ENCODE assay signal across 8 mouse cellular contexts in genomic region chr9:122293865-122294241, GRCm38 (mm10). TPM values are rescaled to one million over a fixed set of nuclear protein-coding genes. Genes with fewer than 3 reads are reported as not detected.
DNase-seq lines count a peak whose midpoint lies in the region; ATAC-seq and TF ChIP-seq lines count a peak whose summit lies in the region.

No protein-coding gene starts in this region.

- under 1% methylated on average over 23 of the region's 23 CpGs for WGBS in kidney, postnatal 0 days
- under 1% methylated on average over 23 of the region's 23 CpGs for whole genome bisulfite sequencing in heart, postnatal 0 days
- 0% methylated on average over 23 of the region's 23 CpGs for whole genome bisulfite sequencing in lung, embryonic 15.5 days
- WGBS in stomach, embryonic 14.5 days: under 1% methylated on average over 23 of the region's 23 CpGs

- peak overlapping the region; percentile 85 for H3K9ac ChIP-seq in kidney, postnatal 0 days (ENCODE audit: low read depth, low read length)
- H3K9ac ChIP-seq in heart, postnatal 0 days (replicated peaks; ENCODE audit: low read depth, low read length): peak overlapping the region; percentile 67
- H3K9ac ChIP-seq in lung, embryonic 15.5 days: peak overlapping the region; percentile 71
- peak overlapping the region; percentile 69 for H3K9ac ChIP-seq in stomach, embryonic 14.5 days (replicated peaks; ENCODE audit: low read depth, low read length)

- no peak for TF ChIP-seq CTCF in kidney, postnatal 0 days (IDR thresholded peaks at IDR 0.05; ENCODE audit: low read depth)
- TF ChIP-seq CTCF in heart, postnatal 0 days (IDR thresholded peaks at IDR 0.05; ENCODE audit: low read depth): no peak

- peak overlapping the region; percentile 79 for H3K27ac ChIP-seq in kidney, postnatal 0 days
- peak overlapping the region; percentile 59 for H3K27ac ChIP-seq in heart, postnatal 0 days (ENCODE audit: low read depth)
- H3K27ac ChIP-seq in lung, embryonic 15.5 days: peak overlapping the region; percentile 66
- peak overlapping the region; percentile 61 for H3K27ac ChIP-seq in stomach, embryonic 14.5 days (ENCODE audit: low read length)

- TF ChIP-seq EP300 in heart, postnatal 0 days (IDR thresholded peaks at IDR 0.05; ENCODE audit: low read depth): no peak

- no peaks in the 10 kb centered on the region for H3K36me3 ChIP-seq in kidney, postnatal 0 days (ENCODE audit: insufficient read depth, low read length)
- no peaks in the 10 kb centered on the region for H3K36me3 ChIP-seq in heart, postnatal 0 days (replicated peaks; ENCODE audit: control insufficient read depth, insufficient read depth, low read length)
- no peaks in the 10 kb centered on the region for H3K36me3 ChIP-seq in lung, embryonic 15.5 days
- H3K36me3 ChIP-seq in stomach, embryonic 14.5 days (ENCODE audit: control insufficient read depth, insufficient read depth, low read length): no peaks in the 10 kb centered on the region

- no peaks in the 10 kb centered on the region for H3K9me3 ChIP-seq in kidney, postnatal 0 days (replicated peaks; ENCODE audit: low read length)
- no peaks in the 10 kb centered on the region for H3K9me3 ChIP-seq in heart, postnatal 0 days (replicated peaks; ENCODE audit: control insufficient read depth, low read length)
- H3K9me3 ChIP-seq in lung, embryonic 15.5 days: no peaks in the 10 kb centered on the region
- H3K9me3 ChIP-seq in stomach, embryonic 14.5 days (ENCODE audit: control insufficient read depth, low read depth, low read length): no peaks in the 10 kb centered on the region

- H3K4me1 ChIP-seq in kidney, postnatal 0 days (replicated peaks; ENCODE audit: insufficient read depth, low read length): peaks cover 10% of the 10 kb centered on the region
- peaks cover 3% of the 10 kb centered on the region; the same call in 1 of the 2 replicates for H3K4me1 ChIP-seq in heart, postnatal 0 days (ENCODE audit: control insufficient read depth, insufficient read depth)
- H3K4me1 ChIP-seq in lung, embryonic 15.5 days: peaks cover 9% of the 10 kb centered on the region
- peaks cover 5% of the 10 kb centered on the region; the same call in 1 of the 2 replicates for H3K4me1 ChIP-seq in stomach, embryonic 14.5 days (ENCODE audit: control insufficient read depth, insufficient read depth, low read length)

- H3K4me3 ChIP-seq in kidney, postnatal 0 days (replicated peaks; ENCODE audit: low read depth, low read length): peak overlapping the region; percentile 81
- peak overlapping the region; percentile 72 for H3K4me3 ChIP-seq in heart, postnatal 0 days (ENCODE audit: low read depth, low read length)
- H3K4me3 ChIP-seq in lung, embryonic 15.5 days: peak overlapping the region; percentile 78
- peak overlapping the region; percentile 84 for H3K4me3 ChIP-seq in stomach, embryonic 14.5 days (ENCODE audit: low read depth, low read length)

- peak; percentile 70 for ATAC-seq in kidney, postnatal 0 days (replicated peaks; ENCODE audit: low FRiP score, low read depth)
- peak; percentile 55 for ATAC-seq in activated CD4-positive, CD25-positive, alpha-beta regulatory T cell, adult 4 months
- ATAC-seq in heart, postnatal 0 days (ENCODE audit: insufficient read depth, low read depth): peak; percentile 40
- peak; percentile 64 for ATAC-seq in lung, embryonic 15.5 days (ENCODE audit: borderline replicate concordance, extremely low read depth, low FRiP score, low TSS enrichment)
- ATAC-seq in stomach, embryonic 14.5 days (ENCODE audit: insufficient number of reproducible peaks, insufficient read depth, low FRiP score, low read depth): peak; percentile 68

- peak overlapping the region; percentile 79 for H3K4me2 ChIP-seq in kidney, postnatal 0 days (ENCODE audit: low read length)
- H3K4me2 ChIP-seq in heart, postnatal 0 days (ENCODE audit: low read depth, low read length): peak overlapping the region; percentile 80
- H3K4me2 ChIP-seq in lung, embryonic 15.5 days: peak overlapping the region; percentile 70
- H3K4me2 ChIP-seq in stomach, embryonic 14.5 days (replicated peaks; ENCODE audit: low read depth, low read length): peak overlapping the region; percentile 74

- DNase-seq in kidney, postnatal 0 days (ENCODE audit: low spot score): peak; percentile 65
- no peak for DNase-seq in kidney, adult 18-20 months
- peak; percentile 17 for DNase-seq in heart, postnatal 0 days (ENCODE audit: low spot score)
- no peak for DNase-seq in layer of hippocampus, adult 18-20 months (ENCODE audit: low spot score in 2 of 2)
- DNase-seq in cerebellum, postnatal 25 days: no peak

- no peaks in the 10 kb centered on the region for H3K27me3 ChIP-seq in kidney, postnatal 0 days (ENCODE audit: insufficient read depth, low read length)
- H3K27me3 ChIP-seq in heart, postnatal 0 days (ENCODE audit: control insufficient read depth, insufficient read depth, low read length): no peaks in the 10 kb centered on the region
- H3K27me3 ChIP-seq in lung, embryonic 15.5 days: no peaks in the 10 kb centered on the region
- no peaks in the 10 kb centered on the region for H3K27me3 ChIP-seq in stomach, embryonic 14.5 days (ENCODE audit: control insufficient read depth, insufficient read depth, low read length)

RNA-seq across cellular contexts. Expression of gene Ano10, which starts 0.4 kb away (rescaled TPM):
- polyA plus RNA-seq in kidney, postnatal 0 days (2015; fragmentation: Nextera tagmentation; extraction: Ambion mirVana): 32.6 and 34.9 TPM in 2 replicates
- 10 to 100 TPM; 21.7 to 26.2 TPM for polyA plus RNA-seq in activated CD4-positive, CD25-positive, alpha-beta regulatory T cell, adult 4 months (2017; shearing (Covaris generic))
- 24.1 and 25.5 TPM in 2 replicates for total RNA-seq in heart, postnatal 0 days (2014; rRNA removed; ENCODE audit: low replicate concordance)
- 21.0 and 21.3 TPM in 2 replicates for polyA plus RNA-seq in heart, postnatal 0 days (2015; fragmentation: Nextera tagmentation; extraction: Ambion mirVana)
- 29.7 and 31.9 TPM in 2 replicates for polyA plus RNA-seq in lung, embryonic 15.5 days (2015; fragmentation: Nextera tagmentation; extraction: Ambion mirVana)
- polyA plus RNA-seq in stomach, embryonic 14.5 days (2014; fragmentation: Nextera tagmentation; extraction: Ambion mirVana): 46.0 and 47.4 TPM in 2 replicates
- 10 to 100 TPM; 23.8 to 26.4 TPM for total RNA-seq in layer of hippocampus, adult 18-20 months (2021)

RNA-seq across cellular contexts. Expression of gene Abhd5, which starts 57.6 kb away (rescaled TPM):
- polyA plus RNA-seq in kidney, postnatal 0 days (2015; fragmentation: Nextera tagmentation; extraction: Ambion mirVana): 30.3 and 31.6 TPM in 2 replicates
- polyA plus RNA-seq in activated CD4-positive, CD25-positive, alpha-beta regulatory T cell, adult 4 months (2017; shearing (Covaris generic)): 10 to 100 TPM; 14.7 to 15.4 TPM
- total RNA-seq in heart, postnatal 0 days (2014; rRNA removed; ENCODE audit: low replicate concordance): 20.2 and 53.3 TPM in 2 replicates
- 28.2 and 28.6 TPM in 2 replicates for polyA plus RNA-seq in heart, postnatal 0 days (2015; fragmentation: Nextera tagmentation; extraction: Ambion mirVana)
- polyA plus RNA-seq in lung, embryonic 15.5 days (2015; fragmentation: Nextera tagmentation; extraction: Ambion mirVana): 23.0 and 25.5 TPM in 2 replicates
- 23.8 and 24.6 TPM in 2 replicates for polyA plus RNA-seq in stomach, embryonic 14.5 days (2014; fragmentation: Nextera tagmentation; extraction: Ambion mirVana)
- total RNA-seq in layer of hippocampus, adult 18-20 months (2021): 10 to 100 TPM; 15.6 to 17.2 TPM

Comparison
In these comparisons a context has a peak if more than half of its experiments do, and no peak if none do; other contexts are left out.
1. DNase-seq: peak in kidney, postnatal 0 days (single experiment) and heart, postnatal 0 days (single experiment); none in kidney, adult 18-20 months (single experiment), layer of hippocampus, adult 18-20 months (0 of 2) and cerebellum, postnatal 25 days (0 of 2).
2. Peak in every context shown above with its lines, with median percentiles within 50 percentile points of each other: ATAC-seq, H3K27ac ChIP-seq, H3K4me2 ChIP-seq, H3K4me3 ChIP-seq and H3K9ac ChIP-seq.